Mouse (Mus musculus): ENCODE results near the gene Ak5.
"Not testable (repeated sequence)": the region's sequence is repeated elsewhere in the genome, so short reads cannot be mapped to it uniquely, and the experiment has no call there.

Ak5 gene

GRCm38 (mm10) chr3:152625061-152625820 lies 42.9 kb downstream of the Ak5 start:
- DNase-seq (ENCODE audit: low read depth), result no peak

GRCm38 (mm10) chr3:152620534-152620933 lies 47.6 kb downstream of the Ak5 start:
- DNase-seq (ENCODE audit: low read depth), result no peak

- no peak for DNase-seq (ENCODE audit: low read depth)
These were observed 48.1 kb downstream of the Ak5 start for GRCm38 (mm10) chr3:152620058-152620457.

GRCm38 (mm10) chr3:152609076-152609475 lies 59.1 kb downstream of the Ak5 start:
- no peak for DNase-seq (ENCODE audit: low read depth)

- no peak for DNase-seq (ENCODE audit: low read depth)
These were observed 62.3 kb downstream of the Ak5 start for GRCm38 (mm10) chr3:152605849-152606248.

GRCm38 (mm10) chr3:152599679-152600078 lies 68.5 kb downstream of the Ak5 start:
- DNase-seq (ENCODE audit: low read depth), result no peak

- DNase-seq (ENCODE audit: low read depth), result no peak
These were observed 71.6 kb downstream of the Ak5 start for GRCm38 (mm10) chr3:152596406-152597050.

GRCm38 (mm10) chr3:152592767-152593425 lies 75.3 kb downstream of the Ak5 start:
- DNase-seq (ENCODE audit: low read depth), result no peak

GRCm38 (mm10) chr3:152590491-152590890 lies 77.7 kb downstream of the Ak5 start:
- DNase-seq (ENCODE audit: low read depth), result no peak

GRCm38 (mm10) chr3:152589101-152589500 lies 79.1 kb downstream of the Ak5 start:
- DNase-seq (ENCODE audit: low read depth), result not testable (repeated sequence)

- DNase-seq (ENCODE audit: low read depth), result no peak
These were observed 81.2 kb downstream of the Ak5 start for GRCm38 (mm10) chr3:152587007-152587406.

- DNase-seq (ENCODE audit: low read depth), result no peak
These were observed 82.0 kb downstream of the Ak5 start for GRCm38 (mm10) chr3:152586191-152586590.

- no peak for DNase-seq (ENCODE audit: low read depth)
These were observed 82.6 kb downstream of the Ak5 start for GRCm38 (mm10) chr3:152585581-152585980.

- no peak for DNase-seq (ENCODE audit: low read depth)
These were observed 85.1 kb downstream of the Ak5 start for GRCm38 (mm10) chr3:152583033-152583432.

GRCm38 (mm10) chr3:152581853-152582252 lies 86.3 kb downstream of the Ak5 start:
- DNase-seq (ENCODE audit: low read depth), result peak; percentile 61

GRCm38 (mm10) chr3:152579984-152580591 lies 88.1 kb downstream of the Ak5 start:
- DNase-seq (ENCODE audit: low read depth), result no peak

GRCm38 (mm10) chr3:152578282-152579228 lies 89.6 kb downstream of the Ak5 start:
- no peak for DNase-seq (ENCODE audit: low read depth)

GRCm38 (mm10) chr3:152577763-152578162 lies 90.4 kb downstream of the Ak5 start:
- no peak for DNase-seq (ENCODE audit: low read depth)

GRCm38 (mm10) chr3:152577273-152577672 lies 90.9 kb downstream of the Ak5 start:
- DNase-seq (ENCODE audit: low read depth), result no peak

- DNase-seq (ENCODE audit: low read depth), result no peak
These were observed 98.9 kb downstream of the Ak5 start for GRCm38 (mm10) chr3:152569242-152569605.

GRCm38 (mm10) chr3:152568455-152569241 lies 99.5 kb downstream of the Ak5 start:
- DNase-seq (ENCODE audit: low read depth), result peak; percentile 71

All from fibroblast of lung, adult 2 months (primary cell).